Mouse (Mus musculus): ENCODE measurements at regions not wholly inside any gene's neighbourhood (a gene's known extent, or its start where the extent isn't known, plus 50 kb on each side); places are given as distances from the start of the nearest gene placed in this dataset.
A peak's percentile ranks its signal among the peaks of the same experiment; 100 is the strongest.

- DNase-seq (ENCODE audit: low spot score), result no peak
Measured at GRCm38 (mm10) chr13:44608681-44609335, 120.5 kb upstream of the Jarid2 start.

GRCm38 (mm10) chr13:44609606-44610005 is 119.7 kb upstream of the Jarid2 start:
- DNase-seq (ENCODE audit: low spot score), result no peak

GRCm38 (mm10) chr13:44615696-44616095 is 113.6 kb upstream of the Jarid2 start:
- DNase-seq (ENCODE audit: low spot score), result no peak

GRCm38 (mm10) chr13:44618368-44618767 is 110.9 kb upstream of the Jarid2 start:
- DNase-seq (ENCODE audit: low spot score), result no peak

DNA sequence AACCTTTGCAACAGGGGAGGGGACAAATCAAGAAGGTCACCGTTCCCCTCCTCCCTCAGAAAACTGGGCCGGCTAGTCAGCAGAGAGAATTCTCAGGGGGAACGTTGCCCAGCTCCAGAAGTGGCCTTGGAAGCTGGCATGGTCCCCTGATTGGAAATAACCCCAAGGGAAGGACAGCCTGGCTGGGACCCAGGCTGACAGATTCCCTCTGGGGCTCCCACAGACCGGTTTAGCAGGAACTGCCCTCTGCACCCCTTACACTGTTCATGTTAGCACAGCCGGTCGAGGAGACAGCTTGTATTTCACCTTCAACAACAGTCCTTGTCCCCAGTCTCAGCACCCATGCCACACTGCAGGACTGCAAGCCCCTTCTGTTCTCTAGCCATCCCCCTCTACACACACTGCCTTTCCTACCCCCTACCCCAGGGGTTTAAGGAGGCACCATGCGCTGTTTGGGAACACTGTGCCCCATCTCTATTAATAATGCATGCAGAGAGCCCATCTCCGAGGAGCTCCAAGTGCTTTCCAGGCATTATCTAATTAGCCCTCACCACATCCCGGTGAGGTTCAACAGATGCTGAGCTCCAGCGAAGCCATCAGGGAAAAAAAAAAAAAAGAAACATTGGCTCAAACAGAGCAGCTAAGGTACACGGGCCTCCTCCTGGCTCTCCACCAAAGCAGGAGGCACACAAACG is 106.5 kb upstream of the Jarid2 start:
- peak; percentile 81 for DNase-seq (ENCODE audit: low spot score)

DNA sequence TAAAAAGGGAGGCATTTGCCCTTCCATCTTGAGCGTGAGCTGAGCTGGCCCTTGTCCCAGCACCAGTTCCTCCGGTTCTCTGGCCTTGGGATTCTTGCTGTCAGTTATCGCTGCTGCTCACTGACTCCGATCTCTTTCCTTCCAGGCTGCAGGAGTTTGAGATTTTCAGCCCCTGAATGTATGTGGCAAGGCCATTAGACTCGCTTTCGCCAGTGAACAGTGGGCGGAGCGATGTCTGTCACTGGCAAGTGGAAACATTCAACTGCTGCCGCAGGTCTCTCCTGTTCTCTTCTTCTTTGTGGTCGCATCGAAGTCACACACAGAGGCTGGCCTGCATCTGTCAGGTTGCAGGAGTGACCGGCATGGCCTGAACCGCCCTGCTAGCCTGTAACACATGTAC is 104.6 kb upstream of the Jarid2 start:
- no peak for DNase-seq (ENCODE audit: low spot score)

DNA sequence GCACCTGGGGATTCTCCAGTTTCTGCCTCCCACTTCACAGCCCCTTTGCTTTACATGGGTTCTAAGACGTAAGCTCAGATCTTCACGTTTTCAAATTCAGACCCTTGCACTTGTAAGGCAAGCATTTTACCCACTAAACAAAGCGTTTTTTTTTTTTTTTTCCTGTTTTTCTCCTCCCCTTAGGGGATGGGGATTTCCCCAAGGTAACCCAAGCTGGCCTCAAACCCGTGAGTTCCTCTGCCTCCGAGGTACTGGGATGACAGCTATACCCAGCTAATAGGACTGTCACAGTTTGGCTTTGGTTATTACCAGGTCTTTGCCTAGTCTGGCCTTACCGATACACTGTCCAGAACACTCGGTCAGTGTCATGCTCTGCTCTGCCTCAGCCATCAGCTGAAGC is 103.5 kb upstream of the Jarid2 start:
- peak; percentile 50 for DNase-seq (ENCODE audit: low spot score)

DNA sequence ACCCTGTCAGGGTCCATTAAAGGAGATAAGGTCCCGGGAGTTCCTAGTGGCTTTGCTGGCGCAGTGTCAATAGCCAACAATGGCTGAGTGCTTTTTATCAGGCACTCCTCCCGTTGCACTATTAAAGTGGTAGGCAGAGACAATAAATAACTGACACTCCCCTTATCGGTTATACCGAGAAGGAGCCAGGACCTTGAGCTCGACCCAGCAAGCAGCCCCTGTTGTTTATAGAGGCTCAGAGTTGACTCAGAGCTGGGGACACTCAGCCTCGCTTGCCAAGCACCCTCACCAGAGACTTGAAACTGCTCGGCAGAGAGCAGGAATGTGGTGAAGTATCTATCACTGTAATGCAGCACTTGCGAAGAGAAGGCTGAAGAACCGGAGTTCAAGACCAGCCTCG is 102.5 kb upstream of the Jarid2 start:
- no peak for DNase-seq (ENCODE audit: low spot score)

DNA sequence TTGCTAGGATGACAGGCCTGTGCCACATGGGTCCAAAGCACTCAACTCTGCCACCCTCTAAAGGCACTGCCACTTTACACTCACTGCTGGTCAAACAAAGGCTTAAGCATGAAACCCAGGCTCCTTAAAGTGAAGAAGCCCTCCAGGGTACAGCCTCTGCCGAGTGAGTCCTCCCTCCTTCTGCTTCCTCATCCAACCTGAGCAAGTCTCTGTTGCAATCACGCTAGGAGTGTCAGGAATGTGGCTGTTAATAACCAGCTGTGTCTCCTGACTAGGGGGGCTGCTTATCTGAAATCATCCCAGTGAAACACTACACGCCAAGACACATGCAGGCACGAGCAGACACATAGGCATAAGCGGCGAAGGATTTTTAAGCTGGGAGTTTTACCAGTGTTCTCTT is 99.2 kb upstream of the Jarid2 start:
- no peak for DNase-seq (ENCODE audit: low spot score)

- DNase-seq (ENCODE audit: low spot score), result no peak
Measured at GRCm38 (mm10) chr13:44634616-44635015, 94.7 kb upstream of the Jarid2 start.

- DNase-seq (ENCODE audit: low spot score), result no peak
Measured at GRCm38 (mm10) chr13:44635221-44636007, 93.9 kb upstream of the Jarid2 start.

DNA sequence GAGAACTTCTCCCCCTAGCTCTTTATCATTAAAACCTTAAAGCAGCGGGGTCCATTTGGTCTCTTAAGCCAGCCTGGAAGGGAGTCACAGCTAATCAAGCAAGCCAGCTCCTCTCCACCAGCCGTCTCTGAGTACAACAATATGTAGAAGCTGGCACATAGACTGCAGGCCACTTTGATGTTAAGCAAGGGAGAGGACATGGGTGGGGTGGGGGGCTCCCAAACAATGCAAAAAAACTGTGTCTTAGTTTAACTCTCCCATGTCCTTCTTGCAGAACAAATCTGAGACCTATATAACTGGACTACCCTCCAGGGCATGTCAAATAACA is 93.3 kb upstream of the Jarid2 start:
- DNase-seq (ENCODE audit: low spot score), result no peak

GRCm38 (mm10) chr13:44642361-44642760 is 86.9 kb upstream of the Jarid2 start:
- no peak for DNase-seq (ENCODE audit: low spot score)

DNA sequence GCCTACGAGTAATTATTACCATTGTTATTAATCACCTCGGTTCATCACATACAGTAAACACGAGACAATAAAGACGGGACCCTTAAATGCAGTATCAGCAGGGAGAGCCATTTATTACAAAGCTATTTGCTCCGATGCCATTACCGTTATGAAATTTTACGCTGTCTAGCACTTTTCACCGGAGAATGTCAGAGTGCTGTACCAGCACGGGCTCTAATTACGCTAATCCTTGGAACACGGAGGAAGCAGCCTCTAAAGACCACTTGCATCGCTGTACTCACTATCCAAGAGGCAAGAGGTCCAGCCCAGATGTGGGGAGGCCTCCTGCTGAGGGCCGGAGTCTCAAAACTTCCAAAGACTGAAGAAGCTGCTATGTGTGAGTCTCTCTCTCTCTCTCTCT is 79.2 kb upstream of the Jarid2 start:
- no peak for DNase-seq (ENCODE audit: low spot score)

- no peak for DNase-seq (ENCODE audit: low spot score)
Measured at GRCm38 (mm10) chr13:44651259-44652238, 77.7 kb upstream of the Jarid2 start.

GRCm38 (mm10) chr13:44657905-44658414 is 71.3 kb upstream of the Jarid2 start:
- DNase-seq (ENCODE audit: low spot score), result no peak

GRCm38 (mm10) chr13:44659861-44660260 is 69.4 kb upstream of the Jarid2 start:
- DNase-seq (ENCODE audit: low spot score), result no peak

GRCm38 (mm10) chr13:44663062-44663461 is 66.2 kb upstream of the Jarid2 start:
- DNase-seq (ENCODE audit: low spot score), result no peak

- no peak for DNase-seq (ENCODE audit: low spot score)
Measured at GRCm38 (mm10) chr13:44663730-44664129, 65.5 kb upstream of the Jarid2 start.

DNA sequence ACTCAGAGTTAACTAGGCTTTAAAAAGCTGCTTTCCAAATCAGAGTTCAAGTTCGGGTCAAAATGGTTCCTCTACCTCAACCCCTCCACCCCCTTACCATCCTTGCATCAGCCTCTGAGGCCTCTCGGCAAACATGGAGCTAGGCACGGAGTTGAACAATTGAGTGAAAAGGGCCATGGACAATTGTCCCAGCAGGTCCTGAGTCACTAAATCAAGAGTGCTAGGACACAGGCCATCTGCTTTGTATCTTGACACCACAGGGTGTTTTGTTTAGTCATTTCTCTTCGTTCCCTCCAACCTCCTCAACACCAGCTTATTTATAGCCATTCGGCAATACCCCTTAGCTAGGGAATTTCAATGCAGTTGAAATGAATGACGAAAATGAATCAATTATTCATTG is 59.5 kb upstream of the Jarid2 start:
- DNase-seq (ENCODE audit: low spot score), result no peak

DNA sequence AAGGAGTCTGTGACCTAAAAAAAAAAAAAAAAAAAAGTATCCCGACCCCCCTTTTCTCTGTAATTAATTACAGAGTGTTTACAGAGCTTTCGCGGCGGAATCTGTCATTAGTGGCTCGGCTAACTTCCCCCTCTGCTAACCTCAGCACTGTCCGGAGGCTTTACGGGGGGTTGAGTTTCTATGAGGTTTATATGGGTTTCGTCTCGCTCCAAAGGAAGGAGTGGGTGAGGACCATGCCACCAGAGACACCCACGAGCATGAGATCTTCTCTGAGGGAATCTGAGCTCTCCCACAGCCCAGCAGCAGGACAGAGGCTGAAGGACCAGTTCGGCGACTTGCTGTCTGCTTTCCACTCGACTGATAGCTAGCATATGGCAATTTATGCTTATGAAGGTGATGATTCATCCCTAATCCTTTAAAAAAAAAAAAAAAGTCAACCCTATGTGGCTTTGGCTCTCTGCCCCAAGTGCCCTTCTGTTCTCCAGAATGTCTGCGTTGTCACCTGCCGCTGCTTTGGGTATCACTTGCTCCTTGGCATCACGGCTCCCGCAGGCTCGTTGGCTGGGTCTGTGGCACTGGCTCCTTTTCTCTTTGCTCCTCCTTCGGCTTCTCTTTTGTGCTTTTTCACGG is 55.8 kb upstream of the Jarid2 start:
- DNase-seq (ENCODE audit: low spot score), result peak; percentile 58
